Mouse (Mus musculus) liver, adult 2 months (tissue): ENCODE results near the gene Tmco4. TPM values are rescaled to one million over a fixed set of nuclear protein-coding genes. Genes with fewer than 3 reads are reported as not detected.

Experiments used
- DNase-seq: peaks from one replicate; pipeline ENCODE4 v3.0.0-alpha.2; 2011; ENCODE audit warnings: low read depth, low spot score; ENCODE audit errors: extremely low read depth
- H3K27ac ChIP-seq: fragments of 200-500 bp; replicated peaks from 2 replicates; pipeline ENCODE4 v1.5.1; 2012; ENCODE audit warnings: low read depth, mild to moderate bottlenecking, control low read depth, inconsistent platforms, low read length; ENCODE audit not compliant: insufficient read depth
- H3K27me3 ChIP-seq: fragments of 200-500 bp; 2 replicates; pipeline ENCODE4 v1.6.1; 2012; ENCODE audit warnings: mild to moderate bottlenecking, moderate library complexity, low read length, inconsistent platforms; ENCODE audit not compliant: control insufficient read depth, insufficient read depth
- H3K36me3 ChIP-seq: fragments of 200-500 bp; 2 replicates; pipeline ENCODE4 v1.6.1; 2012; ENCODE audit warnings: low read length, inconsistent platforms; ENCODE audit not compliant: control insufficient read depth, insufficient read depth
- H3K4me1 ChIP-seq: fragments of 200-500 bp; 2 replicates; pipeline ENCODE4 v1.6.1; 2011; ENCODE audit warnings: low read length; ENCODE audit not compliant: control insufficient read depth, insufficient read depth
- H3K4me3 ChIP-seq: fragments of 200-500 bp; 2 replicates; pipeline ENCODE4 v1.5.1; 2011; ENCODE audit warnings: low read depth, mild to moderate bottlenecking, control low read depth, low read length, moderate library complexity; ENCODE audit not compliant: insufficient read depth
- H3K79me2 ChIP-seq: fragments of 200-500 bp; 2 replicates; pipeline ENCODE4 v1.6.1; 2012; ENCODE audit warnings: inconsistent platforms, mild to moderate bottlenecking, low read length, moderate library complexity; ENCODE audit not compliant: control insufficient read depth, insufficient read depth
- H3K9ac ChIP-seq: fragments of 200-500 bp; 2 replicates; pipeline ENCODE4 v1.6.1; 2012; ENCODE audit warnings: low read depth, mild to moderate bottlenecking, control low read depth, inconsistent platforms, low read length
- CTCF ChIP-seq: fragments of 200-500 bp; IDR thresholded peaks from 2 replicates; pipeline ENCODE4 v1.5.1; 2011; ENCODE audit warnings: low read depth, low read length, control low read depth
- POLR2A ChIP-seq: fragments of 200-500 bp; IDR thresholded peaks from 2 replicates; pipeline ENCODE4 v1.6.1; 2011; ENCODE audit warnings: low read length, control low read depth; ENCODE audit not compliant: insufficient read depth; ENCODE audit errors: extremely low read depth
- WGBS: fragments of 180-500 bp; shearing (Covaris S2); methylation state at CpG from one replicate; pipeline ENCODE4 v1.1.7; 2018; 5-methylcytosine and 5-hydroxymethylcytosine counted together
- polyA plus RNA-seq: library from polyadenylated mRNA; depleted of rRNA; stranded (reverse); fragments of >200 nt; gene quantifications from 2 replicates; pipeline ENCODE4 v1.2.3, GENCODE M21; 2012
- total RNA-seq: library from RNA; depleted of rRNA; stranded (reverse); fragments of >200 nt; gene quantifications from 2 replicates; pipeline ENCODE4 v1.2.3, GENCODE M21; 2014

Tmco4 gene
- total and polyA plus RNA-seq, 2 experiments: 10.2 to 15.3 TPM

- WGBS: 76% methylated on average over 4 of the region's 4 CpGs
- H3K9ac ChIP-seq: no peak overlapping the region
- H3K4me3 ChIP-seq: no peak overlapping the region
- no peaks in the 10 kb centered on the region for H3K27me3 ChIP-seq
- no peak overlapping the region for H3K27ac ChIP-seq
- H3K36me3 ChIP-seq: no peaks in the 10 kb centered on the region
- TF ChIP-seq CTCF: no peak
- TF ChIP-seq POLR2A: no peak
- H3K79me2 ChIP-seq: no peaks in the 10 kb centered on the region
- no peak for DNase-seq
- H3K4me1 ChIP-seq: peaks cover 4% of the 10 kb centered on the region
Observed at GRCm38 (mm10) chr4:138939481-138939880, 33.2 kb upstream of the Tmco4 start.

GRCm38 (mm10) chr4:138941401-138941800, 31.3 kb upstream of the Tmco4 start:
- H3K27ac ChIP-seq: no peak overlapping the region
- WGBS: 71% methylated on average over 7 of the region's 7 CpGs
- H3K9ac ChIP-seq: no peak overlapping the region
- no peak overlapping the region for H3K4me3 ChIP-seq
- no peak for DNase-seq
- H3K36me3 ChIP-seq: no peaks in the 10 kb centered on the region
- H3K4me1 ChIP-seq: peaks cover 4% of the 10 kb centered on the region
- TF ChIP-seq CTCF (no peak), POLR2A (no peak)
- no peaks in the 10 kb centered on the region for H3K27me3 ChIP-seq
- no peaks in the 10 kb centered on the region for H3K79me2 ChIP-seq

GRCm38 (mm10) chr4:138941966-138942365, 30.7 kb upstream of the Tmco4 start:
- peaks cover 4% of the 10 kb centered on the region for H3K4me1 ChIP-seq
- no peak overlapping the region for H3K27ac ChIP-seq
- H3K27me3 ChIP-seq: no peaks in the 10 kb centered on the region
- no peak overlapping the region for H3K9ac ChIP-seq
- H3K4me3 ChIP-seq: no peak overlapping the region
- no peaks in the 10 kb centered on the region for H3K36me3 ChIP-seq
- no peaks in the 10 kb centered on the region for H3K79me2 ChIP-seq
- WGBS: 48% methylated on average over 6 of the region's 6 CpGs
- TF ChIP-seq CTCF (no peak), POLR2A (no peak)
- peak; percentile 14 for DNase-seq

- Histone ChIP-seq H3K79me2 (no peaks in the 10 kb centered on the region), H3K27ac (no peak overlapping the region), H3K9ac (no peak overlapping the region), H3K4me3 (peak overlapping the region; percentile 32), H3K27me3 (no peaks in the 10 kb centered on the region), H3K36me3 (no peaks in the 10 kb centered on the region), H3K4me1 (peaks cover 4% of the 10 kb centered on the region)
- DNase-seq: peak; percentile 73
- TF ChIP-seq POLR2A (no peak), CTCF (peak; percentile 73)
- 35% methylated on average over 15 of the region's 15 CpGs for WGBS
Observed at GRCm38 (mm10) chr4:138943730-138944129, 29.0 kb upstream of the Tmco4 start.

- DNase-seq: no peak
- H3K79me2 ChIP-seq: no peaks in the 10 kb centered on the region
- no peaks in the 10 kb centered on the region for H3K36me3 ChIP-seq
- H3K27me3 ChIP-seq: no peaks in the 10 kb centered on the region
- H3K9ac ChIP-seq: no peak overlapping the region
- whole genome bisulfite sequencing: 95% methylated on average over 2 of the region's 2 CpGs
- H3K4me1 ChIP-seq: no peaks in the 10 kb centered on the region
- no peak overlapping the region for H3K4me3 ChIP-seq
- no peak overlapping the region for H3K27ac ChIP-seq
- no peak for TF ChIP-seq CTCF
- no peak for TF ChIP-seq POLR2A
Observed at GRCm38 (mm10) chr4:138948257-138948656, 24.4 kb upstream of the Tmco4 start.

GRCm38 (mm10) chr4:138958612-138959011, 14.1 kb upstream of the Tmco4 start:
- H3K27me3 ChIP-seq: no peaks in the 10 kb centered on the region
- H3K9ac ChIP-seq: no peak overlapping the region
- no peak for TF ChIP-seq POLR2A
- no peak for TF ChIP-seq CTCF
- H3K4me1 ChIP-seq: no peaks in the 10 kb centered on the region; the same call in 1 of the 2 replicates
- H3K4me3 ChIP-seq: no peak overlapping the region
- DNase-seq: no peak
- 90% methylated on average over 9 of the region's 9 CpGs for WGBS
- H3K36me3 ChIP-seq: no peaks in the 10 kb centered on the region
- no peaks in the 10 kb centered on the region for H3K79me2 ChIP-seq
- no peak overlapping the region for H3K27ac ChIP-seq
